Mouse (Mus musculus) kidney, adult 2 months (tissue): ENCODE results near the gene Ddb2. TPM values are rescaled to one million over a fixed set of nuclear protein-coding genes. Genes with fewer than 3 reads are reported as not detected.

Experiments
- DNase-seq: peaks from one replicate; pipeline ENCODE4 v3.0.0; 2021
- H3K27ac ChIP-seq: fragments of 200-500 bp; 2 replicates; pipeline ENCODE4 v1.5.1; 2012; ENCODE audit warnings: low read depth, low read length, control low read depth, inconsistent platforms; ENCODE audit not compliant: insufficient read depth
- H3K27me3 ChIP-seq: fragments of 200-500 bp; replicated peaks from 2 replicates; pipeline ENCODE4 v1.6.1; 2012; ENCODE audit warnings: mild to moderate bottlenecking, moderate library complexity, low read length, inconsistent platforms; ENCODE audit not compliant: control insufficient read depth, insufficient read depth
- H3K36me3 ChIP-seq: fragments of 200-500 bp; 2 replicates; pipeline ENCODE4 v1.6.1; 2012; ENCODE audit warnings: mild to moderate bottlenecking, moderate library complexity, low read length, inconsistent platforms; ENCODE audit not compliant: control insufficient read depth, insufficient read depth
- H3K4me1 ChIP-seq: fragments of 200-500 bp; 2 replicates; pipeline ENCODE4 v1.6.1; 2011; ENCODE audit warnings: low read length; ENCODE audit not compliant: control insufficient read depth, insufficient read depth
- H3K4me3 ChIP-seq: fragments of 200-500 bp; 2 replicates; pipeline ENCODE4 v1.5.1; 2011; ENCODE audit warnings: mild to moderate bottlenecking, low read depth, low read length, control low read depth; ENCODE audit not compliant: insufficient read depth
- CTCF ChIP-seq: fragments of 200-500 bp; conservative IDR thresholded peaks from 2 replicates; pipeline ENCODE4 v1.5.1; 2011; ENCODE audit warnings: low read depth, mild to moderate bottlenecking, control low read depth, low read length, moderate library complexity, mixed read lengths; ENCODE audit not compliant: insufficient read depth, insufficient read length
- POLR2A ChIP-seq: fragments of 200-500 bp; IDR thresholded peaks from one replicate; pipeline ENCODE4 v1.6.1; 2011; ENCODE audit warnings: low read depth, low read length, control low read depth
- WGBS: fragments of 180-500 bp; shearing (Covaris S2); methylation state at CpG from one replicate; pipeline ENCODE4 v1.1.7; 2018; 5-methylcytosine and 5-hydroxymethylcytosine counted together
- polyA plus RNA-seq: library from polyadenylated mRNA; depleted of rRNA; stranded (reverse); fragments of >200 nt; gene quantifications from 2 replicates; pipeline ENCODE4 v1.2.3, GENCODE M21; 2012

Gene Ddb2
- polyA plus RNA-seq, 1 experiment = 11.7 TPM

DNA sequence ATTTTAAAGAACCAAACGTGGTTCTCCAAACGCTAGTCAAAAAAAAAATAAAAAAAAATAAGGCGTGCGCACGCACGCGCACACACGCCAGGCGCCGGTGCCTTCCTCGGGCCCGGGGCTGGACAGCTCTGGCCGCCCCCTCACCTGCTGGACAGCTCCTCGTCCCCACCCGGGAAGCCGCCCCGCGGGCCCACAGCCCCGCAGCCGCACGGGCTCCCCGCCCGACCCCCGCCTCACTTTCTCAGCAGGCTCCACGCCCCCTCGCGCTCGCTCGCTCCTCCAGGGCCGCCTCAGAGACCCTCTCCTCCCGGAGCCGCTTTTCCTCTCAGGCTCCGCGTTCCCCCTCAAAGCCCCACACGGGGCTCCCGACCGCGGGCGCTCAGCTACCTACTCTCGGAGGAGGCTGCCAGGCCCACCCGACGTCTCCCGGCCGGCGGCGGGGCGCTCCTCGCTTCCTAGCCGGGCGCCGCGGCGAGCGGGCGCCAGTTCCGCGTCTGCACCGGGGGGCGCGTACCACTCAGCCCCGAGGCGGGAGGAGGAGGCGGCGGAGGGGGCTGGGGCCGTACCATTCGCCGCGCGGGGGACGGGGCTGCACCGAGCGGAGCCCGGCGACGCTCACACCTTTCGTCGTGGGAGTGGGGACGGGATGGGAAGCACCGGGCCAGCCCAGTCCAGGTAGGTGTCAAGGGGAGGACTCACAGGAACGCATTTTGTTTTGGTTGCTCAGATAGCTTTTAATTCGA lies 54.2 kb downstream of the Ddb2 start:
- no peaks in the 10 kb centered on the region for H3K27me3 ChIP-seq
- no peaks in the 10 kb centered on the region for H3K36me3 ChIP-seq
- peak overlapping the region; percentile 52 for H3K4me3 ChIP-seq
- no peak for TF ChIP-seq POLR2A
- no peak for TF ChIP-seq CTCF
- no peak for DNase-seq
- under 1% methylated on average over 80 of the region's 81 CpGs for WGBS
- peaks cover 4% of the 10 kb centered on the region; the same call in 1 of the 2 replicates for H3K4me1 ChIP-seq
- H3K27ac ChIP-seq = peak overlapping the region; percentile 68

DNA sequence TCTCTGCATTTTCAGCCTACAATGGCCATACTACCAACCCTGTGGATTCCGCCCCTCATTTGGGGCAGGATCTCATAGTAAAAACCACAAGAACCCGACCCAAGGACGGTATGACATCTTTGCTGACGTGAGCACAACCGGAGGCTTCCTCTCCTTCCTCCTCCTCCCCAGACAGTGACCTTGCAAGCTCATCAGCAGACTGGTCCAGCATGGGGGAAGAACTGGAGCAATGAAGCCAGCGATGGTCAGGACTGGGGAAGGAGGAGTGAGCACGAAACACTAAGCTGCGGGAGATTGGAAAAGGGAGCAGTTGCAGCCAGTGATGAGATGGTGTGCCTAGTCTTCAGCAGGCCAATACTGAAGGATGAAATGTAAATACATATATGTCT lies 54.8 kb downstream of the Ddb2 start:
- Histone ChIP-seq H3K27me3 (no peaks in the 10 kb centered on the region), H3K27ac (no peak overlapping the region), H3K4me1 (peaks cover 4% of the 10 kb centered on the region; the same call in 1 of the 2 replicates), H3K36me3 (no peaks in the 10 kb centered on the region; the same call in 1 of the 2 replicates), H3K4me3 (peak overlapping the region; percentile 52)
- DNase-seq = no peak
- TF ChIP-seq CTCF (no peak), POLR2A (no peak)
- 14% methylated on average over 8 of the region's 8 CpGs for WGBS

DNA sequence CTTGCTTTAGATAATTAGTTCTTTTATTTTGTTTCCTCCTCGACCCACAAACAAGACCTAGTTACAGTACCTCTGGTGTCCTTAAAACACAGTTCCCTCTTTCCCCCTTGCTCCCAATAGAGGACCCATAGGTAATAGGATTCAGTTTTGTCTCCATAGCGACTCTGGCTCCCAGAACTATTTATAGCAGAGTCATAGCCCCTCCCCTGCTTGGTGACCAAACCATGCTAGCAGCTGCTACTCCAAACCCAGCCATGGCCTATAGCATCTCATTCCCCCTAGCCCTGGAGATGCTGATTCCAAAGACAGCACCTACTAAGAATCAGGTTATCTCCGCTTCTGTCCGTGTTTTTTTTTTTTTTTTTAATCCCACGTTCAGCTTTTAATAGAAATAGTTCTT lies 56.1 kb downstream of the Ddb2 start:
- H3K36me3 ChIP-seq = peaks cover 2% of the 10 kb centered on the region; the same call in 1 of the 2 replicates

DNA sequence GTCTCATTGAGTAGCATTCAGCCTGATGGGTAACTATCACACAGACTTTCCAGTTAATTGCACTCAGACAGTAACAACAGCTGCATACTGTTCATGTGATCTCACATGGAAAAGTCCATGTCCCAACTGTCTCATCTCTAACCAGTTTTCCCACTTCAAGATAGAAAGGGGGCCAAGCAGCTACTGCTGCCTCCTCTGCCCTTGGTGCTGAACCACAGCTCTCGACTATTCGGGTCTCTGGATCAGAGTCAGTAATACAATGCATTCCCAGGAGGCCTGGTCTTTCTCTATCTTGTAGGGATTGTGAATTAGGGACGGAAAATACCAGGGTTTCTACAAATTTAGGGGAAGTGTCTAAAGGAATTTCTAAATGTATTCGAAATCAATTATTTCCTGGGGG lies 57.0 kb downstream of the Ddb2 start:
- WGBS = 52% methylated on average over 4 of the region's 4 CpGs
- peaks cover 4% of the 10 kb centered on the region; the same call in 1 of the 2 replicates for H3K4me1 ChIP-seq
- no peaks in the 10 kb centered on the region for H3K27me3 ChIP-seq
- no peak for TF ChIP-seq POLR2A
- no peak for TF ChIP-seq CTCF
- no peak overlapping the region for H3K27ac ChIP-seq
- no peak overlapping the region for H3K4me3 ChIP-seq
- DNase-seq = no peak
- H3K36me3 ChIP-seq = peaks cover 3% of the 10 kb centered on the region

More for the DNA sequence above, 56.1 kb downstream of the Ddb2 start:
- WGBS = 69% methylated on average over 5 of the region's 5 CpGs
- no peak for TF ChIP-seq POLR2A
- H3K4me3 ChIP-seq = no peak overlapping the region
- H3K27ac ChIP-seq = no peak overlapping the region
- peaks cover 4% of the 10 kb centered on the region; the same call in 1 of the 2 replicates for H3K4me1 ChIP-seq
- DNase-seq = no peak
- H3K27me3 ChIP-seq = no peaks in the 10 kb centered on the region

DNA sequence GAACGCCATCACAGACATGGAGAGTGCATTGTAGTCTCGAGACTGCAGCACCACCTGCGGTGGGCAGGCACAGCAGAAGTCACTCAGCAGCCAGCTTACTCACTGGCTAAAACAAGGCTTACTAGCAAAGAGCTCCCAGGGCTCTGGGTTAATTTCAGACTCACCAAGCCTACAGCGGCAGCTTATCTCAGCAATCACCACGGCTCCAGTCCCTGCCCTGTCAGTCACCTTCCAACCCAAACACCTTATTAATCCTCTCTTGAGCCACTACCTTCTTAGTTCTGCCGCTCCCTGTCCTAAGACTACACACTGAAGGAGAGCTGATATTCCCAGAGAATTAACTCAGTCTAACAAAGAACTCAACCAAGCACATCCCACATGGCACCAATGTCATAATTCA lies 60.5 kb downstream of the Ddb2 start:
- no peak overlapping the region for H3K4me3 ChIP-seq
- TF ChIP-seq POLR2A = no peak
- no peak for TF ChIP-seq CTCF
- H3K36me3 ChIP-seq = peaks cover 3% of the 10 kb centered on the region
- DNase-seq = no peak
- H3K27me3 ChIP-seq = no peaks in the 10 kb centered on the region
- no peaks in the 10 kb centered on the region for H3K4me1 ChIP-seq
- H3K27ac ChIP-seq = no peak overlapping the region
- 80% methylated on average over 6 of the region's 6 CpGs for WGBS

DNA sequence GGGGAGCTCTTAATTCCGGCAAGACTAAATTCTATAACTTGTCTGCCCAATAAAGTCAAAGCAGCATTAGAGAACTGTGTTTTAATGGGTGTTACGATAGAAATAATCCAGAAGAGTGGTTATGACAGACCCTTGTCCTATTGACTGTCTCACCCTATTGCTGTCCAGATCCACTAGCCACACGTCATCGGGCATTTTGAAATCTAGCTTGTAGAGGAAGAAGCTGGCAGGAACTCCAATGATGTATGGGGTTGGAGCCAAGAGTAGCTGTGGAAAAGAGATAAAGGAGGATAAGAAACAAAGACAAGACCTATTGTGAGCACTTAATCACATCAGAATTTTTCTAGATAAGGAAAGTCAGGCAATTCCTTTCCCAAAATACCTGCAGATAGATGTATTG lies 61.3 kb downstream of the Ddb2 start:
- DNase-seq = no peak

DNA sequence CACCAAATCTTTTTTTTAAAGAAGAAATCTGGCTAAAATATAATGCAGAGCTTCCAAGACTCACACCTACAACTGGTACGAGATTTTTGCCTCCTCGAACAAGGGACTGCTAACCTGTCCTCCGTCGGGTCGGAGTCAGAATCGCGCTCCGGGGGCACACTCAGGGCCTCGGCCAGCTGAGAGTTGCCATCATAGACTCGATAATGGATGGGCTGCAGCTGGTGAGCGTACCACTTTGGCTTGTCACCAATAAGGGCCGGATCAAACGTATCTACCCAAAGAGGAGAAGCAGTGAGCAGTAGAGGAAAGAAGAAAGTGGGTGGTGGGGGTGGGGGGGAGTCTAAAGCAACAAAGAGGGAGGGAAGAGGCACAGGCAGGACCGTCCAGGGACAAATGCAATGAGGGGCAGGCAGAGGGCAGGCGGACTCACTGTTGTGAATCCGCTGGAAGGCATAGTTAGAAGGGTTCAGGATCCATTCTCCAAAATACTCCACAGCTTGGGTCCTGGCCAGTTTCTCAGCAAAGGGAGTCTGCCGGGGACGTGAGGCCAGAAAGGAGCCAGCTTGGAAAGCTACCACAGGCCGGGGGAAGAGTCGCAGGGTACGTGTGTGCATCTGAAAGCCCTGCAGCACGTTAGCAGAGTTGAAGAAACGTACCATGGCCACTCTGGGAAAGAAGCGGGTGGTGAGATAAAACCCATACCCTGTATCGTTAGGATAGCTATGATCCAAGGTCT lies 67.0 kb downstream of the Ddb2 start:
- DNase-seq = no peak
- Histone ChIP-seq H3K4me1 (no peaks in the 10 kb centered on the region), H3K4me3 (no peak overlapping the region), H3K27ac (no peak overlapping the region), H3K36me3 (no peaks in the 10 kb centered on the region; the same call in none of the 2 replicates), H3K27me3 (no peaks in the 10 kb centered on the region)
- WGBS = 88% methylated on average over 25 of the region's 25 CpGs
- TF ChIP-seq POLR2A = no peak
- TF ChIP-seq CTCF = no peak

More for the DNA sequence above, 61.3 kb downstream of the Ddb2 start:
- 88% methylated on average over 4 of the region's 4 CpGs for WGBS
- no peak overlapping the region for H3K27ac ChIP-seq
- peaks cover 3% of the 10 kb centered on the region for H3K36me3 ChIP-seq
- no peak for TF ChIP-seq POLR2A
- TF ChIP-seq CTCF = no peak
- H3K27me3 ChIP-seq = no peaks in the 10 kb centered on the region
- no peak overlapping the region for H3K4me3 ChIP-seq
- no peaks in the 10 kb centered on the region for H3K4me1 ChIP-seq
